Mouse (Mus musculus) layer of hippocampus, adult 18-20 months (tissue): Measurements from ENCODE around the gene Chchd10. TPM values are rescaled to one million over a fixed set of nuclear protein-coding genes. Genes with fewer than 3 reads are reported as not detected.
"Not testable (repeated sequence)": the region's sequence is repeated elsewhere in the genome, so short reads cannot be mapped to it uniquely, and the experiment has no call there.

Source experiments
- DNase-seq, 2 experiments: peaks; one replicate each; pipeline ENCODE4 v3.0.0; 2022; ENCODE audit warnings: low spot score in 2 of 2
- long read RNA-seq: library from polyadenylated mRNA; stranded (forward); transcript quantifications from one replicate; pipeline ENCODE4 v2.0.0, GENCODE M21; 2021
- total RNA-seq, 2 experiments: library from RNA; stranded (reverse); gene quantifications; 2 replicates each; pipeline ENCODE4 v1.2.3; 2021

Chchd10 gene
- 100 to 1,000 TPM; 376 to 396 TPM for total RNA-seq
- long read RNA-seq, transcript Chchd10-201 (4 exons, 939 nt), result major isoform, 227 of 234 reads
- long read RNA-seq, partial matches to known transcripts, result 3 of 234 reads
- long read RNA-seq, other reads (novel, unspliced or antisense), result 2 of 234 reads

DNA sequence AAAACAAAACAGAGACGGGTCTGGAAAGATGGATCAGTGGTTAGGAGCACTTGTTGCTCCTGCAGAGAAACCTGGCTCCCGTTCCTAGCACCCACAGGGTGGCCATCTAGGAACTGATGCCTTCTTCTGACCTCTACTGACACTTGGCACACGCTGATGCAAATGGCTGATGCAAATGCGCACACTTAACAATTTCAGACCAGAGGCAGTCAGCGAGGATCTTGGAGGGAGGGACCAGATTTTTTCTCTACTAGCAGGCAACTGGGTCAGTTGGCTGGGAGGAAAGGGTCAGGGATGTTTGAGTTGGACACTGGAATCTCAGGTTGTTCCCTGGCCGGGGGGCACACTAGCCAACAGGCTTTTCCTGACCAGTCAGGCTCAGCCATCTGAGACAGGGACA, at the start of gene Chchd10:
Gene Chchd10 (plus strand): TSS at position 240 of the 400 bp plus-strand sequence.
- no peak for DNase-seq

DNA sequence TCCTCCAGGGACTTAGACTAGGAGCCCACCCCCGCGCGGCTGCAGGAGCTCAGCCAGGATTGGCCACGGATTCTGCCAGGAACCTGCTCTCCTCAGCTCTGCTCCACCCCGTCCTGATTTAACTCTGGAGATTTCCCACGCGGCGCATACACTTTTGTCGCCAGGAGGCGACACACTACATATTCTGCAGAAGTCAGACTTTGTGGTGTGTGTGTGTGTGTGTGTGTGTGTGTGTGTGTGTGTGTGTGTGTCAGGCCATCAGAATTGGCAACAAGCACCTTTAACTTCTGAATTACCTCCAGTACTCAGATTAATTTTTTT, 49.7 kb upstream of the Chchd10 start:
- peak; percentile 46 to 80 for DNase-seq

DNA sequence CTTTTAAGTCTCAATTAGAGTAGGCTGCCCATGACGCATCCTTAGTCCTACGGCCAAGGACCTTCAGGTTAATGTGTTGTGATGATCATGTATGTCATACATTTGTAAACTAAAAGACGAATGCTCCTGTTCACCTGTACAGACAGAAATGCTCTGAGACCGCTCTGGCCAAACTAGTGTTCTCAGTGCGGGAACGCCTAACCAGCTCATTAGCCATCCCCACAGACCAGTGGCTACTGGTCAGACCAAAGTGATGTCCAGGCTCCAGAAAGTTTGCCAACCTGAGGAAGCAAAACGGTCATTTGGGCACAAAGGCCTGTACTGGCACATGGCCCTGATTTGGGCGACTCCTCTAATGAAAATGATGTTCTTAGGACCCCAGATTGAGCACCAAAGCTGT, 48.2 kb upstream of the Chchd10 start:
- DNase-seq, result no peak

DNA sequence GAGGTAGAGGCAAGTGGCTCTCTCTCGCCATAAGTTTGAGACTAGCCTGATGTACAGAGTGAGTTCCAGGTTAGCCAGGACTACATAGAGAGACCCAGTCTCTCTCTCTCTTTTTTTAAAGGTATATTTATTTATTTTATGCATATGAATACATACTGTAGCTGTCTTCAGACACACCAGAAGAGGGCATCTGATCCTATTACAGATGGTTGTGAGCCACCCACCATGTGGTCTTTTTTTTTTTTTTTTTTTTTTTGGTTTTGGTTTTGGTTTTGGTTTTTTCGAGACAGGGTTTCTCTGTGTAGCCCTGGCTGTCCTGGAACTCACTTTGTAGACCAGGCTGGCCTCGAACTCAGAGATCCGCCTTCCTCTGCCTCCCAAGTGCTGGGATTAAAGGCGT, 45.4 kb upstream of the Chchd10 start:
- not testable (repeated sequence) for DNase-seq

DNA sequence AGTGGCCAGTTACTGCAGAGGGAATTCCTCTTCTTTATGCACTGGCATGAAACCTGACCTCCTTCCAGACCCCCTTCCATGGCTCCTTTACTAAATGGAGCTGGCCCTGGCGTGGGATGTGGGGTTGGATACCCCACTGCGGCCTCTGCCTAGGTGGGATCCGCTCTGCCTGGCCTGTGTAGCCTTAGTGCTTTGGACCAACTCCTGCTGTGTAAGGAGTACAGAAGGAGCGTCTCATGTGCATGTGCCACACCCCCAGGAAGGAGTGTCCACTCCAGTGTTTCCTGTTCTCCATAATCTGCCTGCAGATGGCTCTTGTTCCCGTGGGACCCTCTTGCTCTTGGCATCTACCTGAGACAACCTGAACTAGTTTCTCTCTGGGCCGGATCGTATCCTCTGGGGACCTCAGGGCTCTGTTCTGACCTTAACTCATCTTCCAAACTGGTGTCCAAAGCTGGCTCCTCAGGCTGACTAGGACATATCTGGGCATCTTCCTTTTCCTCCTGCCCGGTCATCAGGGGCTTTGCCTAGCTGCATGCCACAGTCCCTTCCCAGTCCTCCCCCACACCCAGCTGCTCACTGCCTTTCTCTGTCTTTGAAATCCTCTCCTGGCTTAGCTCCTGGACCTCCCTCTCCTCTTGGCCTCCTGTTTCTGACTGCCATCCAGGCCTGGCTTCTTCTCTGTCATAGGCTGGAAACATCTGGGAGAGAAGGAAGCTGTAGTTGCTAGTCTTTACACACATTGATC, 43.4 kb upstream of the Chchd10 start:
- DNase-seq, result no peak

DNA sequence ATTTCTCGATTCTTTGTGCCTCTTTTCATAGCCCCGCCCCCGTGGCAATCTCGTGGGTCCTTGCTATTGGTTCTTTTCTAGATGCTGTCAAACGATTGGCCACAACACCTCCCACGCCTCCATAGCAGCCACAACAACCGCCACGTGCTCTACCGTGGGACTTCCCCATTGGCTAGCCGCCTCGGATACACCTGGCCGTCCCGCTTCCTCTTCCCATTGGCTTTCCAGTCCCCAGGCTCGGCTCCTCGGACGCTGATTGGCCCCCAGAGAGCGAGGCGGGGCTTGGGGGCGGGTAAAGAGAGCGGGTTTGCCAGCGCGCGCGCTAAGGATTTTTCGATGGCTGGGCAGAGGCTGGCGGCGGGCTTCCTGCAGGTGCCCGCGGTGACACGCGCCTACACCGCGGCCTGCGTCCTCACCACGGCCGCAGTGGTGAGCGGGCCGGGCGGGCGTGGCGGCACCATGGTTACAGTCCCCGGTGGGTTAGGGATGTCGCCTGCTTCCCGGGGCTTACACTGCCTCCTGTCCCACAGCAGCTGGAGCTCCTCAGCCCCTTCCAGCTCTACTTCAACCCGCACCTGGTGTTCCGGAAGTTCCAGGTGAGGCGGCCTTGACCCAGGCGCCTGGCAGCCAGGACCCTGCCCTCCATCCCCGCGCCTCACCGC, 39.7 kb upstream of the Chchd10 start, which contains the start of gene Derl3:
Gene Derl3 (plus strand): TSS at position 325 of the 662 bp plus-strand sequence.
- DNase-seq, result peak; percentile 96 to 98

DNA sequence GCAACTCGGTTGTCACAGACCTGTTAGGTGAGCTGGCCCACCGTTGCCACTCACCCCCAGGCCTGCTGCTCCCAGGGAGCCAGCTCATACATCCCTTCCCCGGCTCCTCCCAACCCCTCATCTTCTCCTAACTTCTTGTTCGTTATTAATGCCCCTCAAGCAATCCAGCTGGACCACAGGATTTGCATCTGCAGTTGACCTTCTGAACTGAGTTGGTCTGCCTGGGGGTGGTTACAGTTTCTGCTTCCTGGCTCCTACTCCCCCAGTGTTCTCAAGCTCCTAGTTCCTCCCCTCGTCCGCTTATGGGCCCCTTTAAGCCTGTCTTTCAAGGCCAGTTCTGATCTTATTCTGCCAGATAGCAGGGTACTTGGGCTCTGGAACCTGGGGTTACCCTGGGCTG, 38.3 kb upstream of the Chchd10 start:
- DNase-seq, result no peak

DNA sequence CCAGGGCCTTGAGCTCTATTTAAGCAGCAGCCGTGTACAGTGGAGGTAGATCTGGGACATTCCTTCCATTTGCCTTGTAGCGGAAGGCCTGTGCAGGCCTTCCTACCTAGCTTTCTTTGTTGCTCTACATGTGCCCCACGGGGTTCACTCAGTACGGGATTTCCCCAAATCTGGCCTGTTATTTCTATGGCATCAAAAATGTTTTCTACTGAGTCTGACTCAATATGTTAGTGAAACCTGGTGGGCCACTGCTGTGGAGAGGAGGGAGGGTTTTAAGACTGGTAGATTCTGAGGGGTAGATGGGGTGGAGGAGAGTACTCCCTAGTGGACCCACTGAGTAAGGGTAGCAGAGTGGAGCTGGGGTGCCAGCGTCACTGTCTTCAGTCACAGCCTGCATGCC, 37.2 kb upstream of the Chchd10 start:
- DNase-seq, result no peak

DNA sequence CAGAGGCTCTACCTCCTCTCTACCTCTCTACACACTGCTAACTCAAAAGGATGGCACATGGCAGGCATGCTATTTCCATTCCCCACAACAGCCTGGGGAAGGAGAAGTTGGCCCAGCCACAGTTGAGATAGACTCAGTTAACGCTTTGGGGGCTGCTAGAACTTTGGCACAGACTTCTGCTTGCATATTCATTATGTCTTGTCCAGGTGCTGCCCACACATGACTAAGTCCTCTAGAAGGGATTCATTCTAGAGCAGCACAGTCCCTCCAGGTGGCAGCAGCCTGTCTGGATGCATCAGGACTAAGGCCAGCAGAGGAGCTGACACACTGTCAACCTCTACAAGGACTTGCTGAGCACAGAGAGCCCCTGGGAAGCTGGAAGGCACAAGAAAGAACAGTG, 36.7 kb upstream of the Chchd10 start:
- DNase-seq, result peak; percentile 46 to 56

DNA sequence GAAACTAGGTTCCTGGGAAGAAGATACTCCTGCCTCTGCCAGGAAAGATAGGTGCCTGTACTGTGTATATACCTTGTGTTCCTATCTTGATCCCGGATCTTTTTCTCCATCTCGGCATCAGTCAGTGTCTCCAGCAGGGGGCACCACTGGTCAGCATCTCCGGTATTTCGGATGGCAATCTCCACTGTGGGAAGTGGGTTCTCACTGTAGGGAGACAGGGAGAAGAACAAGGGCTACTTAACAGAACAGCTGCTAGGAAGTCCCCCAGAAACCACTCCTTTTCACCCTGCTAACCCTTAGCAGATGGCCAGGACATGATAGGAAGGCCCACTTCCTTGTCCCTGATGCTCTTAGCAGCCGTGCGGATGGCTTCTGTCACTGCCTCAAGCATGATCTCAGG, 35.6 kb upstream of the Chchd10 start:
- peak; percentile 56 to 84 for DNase-seq

DNA sequence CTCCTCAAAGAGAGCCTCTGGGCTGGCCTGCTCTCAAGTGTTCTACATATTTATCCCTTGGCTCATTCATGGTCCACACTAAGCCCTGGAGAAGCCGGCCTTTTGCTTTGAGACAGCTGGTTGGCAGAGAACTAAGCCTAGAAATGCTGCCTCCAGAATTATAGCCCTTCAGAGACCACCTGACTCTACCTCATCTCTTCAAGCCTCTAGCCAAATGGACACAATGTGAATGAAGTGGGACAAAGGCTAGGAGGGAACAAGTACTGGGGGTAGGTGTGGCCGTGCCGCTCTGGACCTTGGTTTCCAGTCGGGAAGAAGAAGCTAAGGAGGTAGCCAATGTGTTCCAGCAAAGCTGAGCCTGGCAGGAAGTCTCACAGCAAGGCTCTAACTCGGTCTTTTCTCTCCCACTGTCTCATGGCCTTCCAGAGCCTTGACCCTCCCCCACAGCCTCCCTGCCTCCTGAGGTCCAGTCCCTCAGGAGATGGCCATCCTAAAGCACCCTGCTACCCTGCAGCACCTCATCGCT, 34.8 kb upstream of the Chchd10 start:
- DNase-seq, result no peak

DNA sequence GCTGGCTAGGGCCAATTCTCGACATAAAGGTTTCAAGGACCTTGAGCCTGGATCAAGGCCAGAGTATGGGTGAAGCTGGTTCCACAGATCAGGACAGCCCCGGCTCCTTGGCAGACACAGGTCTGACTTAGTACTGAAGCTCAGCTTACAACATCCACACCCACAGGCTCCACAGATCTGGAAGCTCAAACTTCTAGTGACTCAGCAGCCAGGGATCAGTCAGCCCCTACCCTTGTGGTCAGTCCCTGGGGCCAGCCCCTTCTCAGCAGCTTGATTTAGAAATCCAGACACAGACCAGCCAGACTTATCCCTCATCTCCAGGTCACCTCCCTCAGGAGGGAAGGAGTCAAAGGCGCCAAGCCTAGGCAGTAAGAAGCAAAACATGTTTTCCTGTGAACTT, 34.1 kb upstream of the Chchd10 start:
- no peak for DNase-seq

DNA sequence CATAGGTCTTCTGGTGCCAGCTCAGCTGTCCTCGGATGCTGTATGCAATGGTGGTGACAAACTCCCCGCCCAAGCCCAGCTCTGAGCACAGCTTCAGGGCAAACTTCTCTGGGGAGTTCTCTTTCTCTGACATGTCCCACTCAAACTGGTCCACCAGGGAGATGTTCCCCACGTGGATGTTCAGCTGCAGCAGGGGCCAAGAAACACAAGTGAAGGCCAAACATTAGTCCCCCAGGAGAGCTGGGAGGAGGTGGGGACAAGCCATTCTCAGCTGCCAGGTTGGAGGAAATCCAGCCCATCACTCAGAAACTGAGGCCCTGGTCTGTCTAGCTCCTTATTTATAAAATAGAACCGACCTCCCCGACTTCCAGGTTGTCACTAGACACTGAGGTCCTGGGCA, 28.5 kb upstream of the Chchd10 start:
- no peak for DNase-seq

DNA sequence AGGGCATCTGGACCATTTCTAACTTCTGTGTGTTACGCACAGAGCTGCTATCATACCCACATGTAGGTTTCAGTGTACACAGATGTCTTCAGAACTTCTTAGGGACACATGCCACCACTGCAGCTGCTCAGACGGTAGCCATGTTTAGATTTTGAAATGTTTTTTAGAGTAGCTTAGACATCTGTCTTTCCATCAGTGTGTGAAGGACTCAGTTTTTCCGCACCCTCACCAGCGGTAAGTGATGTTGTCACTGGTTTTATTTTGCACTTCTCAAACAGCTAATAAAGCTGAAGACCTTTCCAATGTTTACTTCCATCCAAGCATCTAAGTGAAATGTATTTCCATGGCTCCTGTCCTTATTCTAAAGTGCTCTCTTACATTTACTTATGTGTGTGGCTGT, 26.0 kb upstream of the Chchd10 start:
- DNase-seq, result no peak

DNA sequence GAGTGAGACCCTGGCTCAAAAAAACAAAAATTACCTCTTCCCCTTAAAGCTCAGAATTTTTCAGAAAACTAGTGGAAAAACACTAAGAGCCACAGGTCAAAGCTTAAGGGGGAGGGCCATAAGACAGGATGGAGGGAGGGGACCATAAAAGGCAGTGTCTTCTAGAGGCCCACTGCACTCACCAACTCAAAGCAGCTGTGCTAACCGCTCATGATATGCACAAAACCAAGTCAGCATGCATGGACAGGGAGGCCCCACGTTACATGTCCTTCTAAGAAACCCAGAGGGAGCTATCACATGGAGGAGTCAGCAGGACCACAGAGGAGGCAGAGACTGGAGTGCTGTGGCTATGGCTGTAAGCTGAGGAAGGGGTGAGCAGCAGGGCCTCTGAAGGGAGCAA, 22.2 kb upstream of the Chchd10 start:
- no peak for DNase-seq

DNA sequence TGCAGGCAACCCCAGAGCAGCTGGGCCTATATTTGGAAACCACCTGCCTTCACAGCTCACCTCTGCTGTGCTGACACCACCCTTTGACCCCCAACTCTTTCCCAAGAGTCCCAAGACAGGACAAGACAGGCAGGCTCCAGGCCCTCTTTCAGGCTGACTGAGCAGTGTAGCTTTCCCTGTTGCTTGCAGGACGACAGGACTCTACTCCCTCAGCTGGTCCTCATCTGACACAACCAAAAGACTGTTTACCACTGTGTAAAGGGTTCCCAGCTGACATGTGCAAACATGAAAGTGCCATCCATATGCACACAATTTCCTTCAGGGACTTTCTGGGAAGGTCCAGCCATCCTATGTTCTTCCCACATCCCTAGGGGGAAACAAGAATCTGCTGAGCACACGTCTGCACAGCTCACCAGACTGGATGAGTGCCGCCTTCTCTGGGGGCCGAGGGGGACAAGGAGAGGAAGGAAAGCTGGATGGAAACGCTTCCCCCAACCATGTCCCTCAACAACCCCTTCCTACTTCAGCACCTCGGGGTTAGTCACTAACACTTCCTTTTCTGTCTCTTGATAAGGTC, 19.8 kb upstream of the Chchd10 start:
- DNase-seq, result no peak

DNA sequence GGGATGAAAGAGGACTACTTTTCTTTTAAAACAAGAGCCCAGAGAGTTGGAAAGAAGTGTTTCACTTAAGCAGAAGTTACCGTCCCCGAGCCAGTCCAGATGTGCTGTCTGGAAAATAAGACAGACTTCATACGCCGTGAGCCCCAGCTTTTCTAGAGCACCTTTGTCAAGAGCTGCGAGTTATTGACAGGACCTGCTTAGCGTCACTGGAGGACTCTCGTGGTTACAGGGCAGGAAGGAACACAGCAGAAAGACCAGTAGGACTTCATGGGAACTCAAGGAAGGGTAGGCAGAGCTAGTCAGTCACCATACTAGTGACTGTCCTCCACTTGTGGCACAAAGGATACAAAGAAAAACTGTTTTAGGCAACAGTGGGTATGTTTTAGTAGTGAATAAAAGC, 17.4 kb upstream of the Chchd10 start:
- DNase-seq, result no peak

DNA sequence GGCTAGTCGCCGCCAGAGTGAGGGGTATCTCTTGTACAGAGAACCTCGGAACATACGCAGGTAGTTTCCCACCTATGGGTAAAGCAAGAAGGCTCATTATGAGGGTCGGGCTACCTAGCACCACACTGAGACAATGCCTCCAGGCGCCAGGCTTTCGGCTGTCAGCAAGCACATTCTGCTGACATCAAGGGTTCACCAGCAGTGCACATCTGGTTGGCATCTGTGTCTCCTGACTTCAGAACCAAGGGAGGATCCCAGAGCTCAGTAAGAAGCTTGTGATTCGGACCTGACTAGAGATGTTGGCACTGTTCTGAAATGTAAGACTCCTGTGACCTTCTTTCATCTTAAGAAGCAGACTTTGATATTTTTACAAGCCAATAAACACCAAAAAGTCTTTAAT, 16.1 kb upstream of the Chchd10 start:
- no peak for DNase-seq

DNA sequence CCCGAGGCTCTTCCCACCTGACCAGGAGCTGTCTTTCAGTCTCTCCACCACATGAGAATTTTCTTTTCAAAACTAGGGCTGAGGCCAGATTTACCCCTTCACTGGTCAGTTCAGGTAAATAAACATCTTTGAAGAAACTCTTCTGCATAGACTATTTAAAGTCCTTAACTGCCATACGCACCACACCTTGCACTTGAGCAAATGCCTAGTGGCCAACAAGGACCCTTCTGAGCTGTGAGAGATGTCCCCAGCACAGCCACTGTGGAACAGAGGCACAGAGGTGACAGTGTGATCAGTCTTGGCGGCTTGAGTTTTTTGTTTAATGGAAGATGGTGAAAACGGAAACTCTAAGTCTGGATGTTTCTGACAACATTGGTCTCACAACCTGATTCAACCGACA, 13.9 kb upstream of the Chchd10 start:
- no peak for DNase-seq

DNA sequence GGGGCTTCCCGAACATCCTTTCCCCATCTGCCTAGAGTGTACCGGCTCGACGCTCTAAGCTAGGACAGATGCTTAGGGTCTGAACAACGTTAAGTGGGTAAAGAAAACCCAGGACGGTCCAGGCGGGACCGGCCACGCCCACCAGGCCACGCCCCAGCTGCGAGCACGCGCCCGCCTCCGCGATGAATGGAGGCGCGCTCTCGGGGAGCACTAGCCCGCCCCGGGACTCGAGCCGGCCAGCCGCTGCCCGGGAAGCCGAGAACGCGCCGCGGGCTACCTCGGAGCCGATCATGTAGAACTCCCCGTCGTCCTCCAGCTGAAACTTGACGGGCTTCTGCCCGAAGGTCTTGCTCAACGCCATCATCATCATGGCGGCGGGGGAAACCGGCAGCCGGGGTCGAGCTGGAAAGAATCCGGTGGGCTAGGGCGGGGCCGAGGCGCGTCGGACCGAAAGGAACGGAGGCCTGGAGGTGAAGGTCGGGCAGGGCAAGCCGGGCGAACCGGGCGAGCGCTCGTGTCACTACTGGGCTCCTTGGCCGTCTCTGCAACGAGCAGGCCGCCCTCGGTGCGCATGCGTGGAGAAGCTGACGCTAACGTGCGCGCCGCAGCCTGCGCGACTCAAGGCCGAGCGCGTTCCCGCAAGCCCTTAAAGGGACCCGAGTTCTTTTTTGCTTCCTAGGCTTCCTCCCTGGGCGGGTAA, 11.8 kb upstream of the Chchd10 start, which contains the start of gene Smarcb1:
Gene Smarcb1 (minus strand): TSS at position 592 of the 700 bp plus-strand sequence.
- peak; percentile 92 to 96 for DNase-seq
